Mouse (Mus musculus) heart, embryonic 13.5 days (tissue): ENCODE measurements around the gene Setd7. TPM values are rescaled to one million over a fixed set of nuclear protein-coding genes. Genes with fewer than 3 reads are reported as not detected.
A peak's percentile ranks its signal among the peaks of the same experiment; 100 is the strongest.

Experiments used
- ATAC-seq: fragments of 200-750 bp; cut with Nextera tagmentation; 2 replicates; pipeline ENCODE4 v1.8.0; 2017; ENCODE audit warnings: moderate TSS enrichment; ENCODE audit not compliant: insufficient number of reproducible peaks, low FRiP score, low TSS enrichment; ENCODE audit errors: extremely low read depth
- H3K27ac ChIP-seq: fragments of 300-500 bp; sonication (generic); replicated peaks from 2 replicates; pipeline ENCODE4 v1.5.1; 2015; ENCODE audit warnings: moderate library complexity, mild to moderate bottlenecking, inconsistent platforms
- H3K27me3 ChIP-seq: fragments of 300-500 bp; sonication (generic); replicated peaks from 2 replicates; pipeline ENCODE4 v1.6.1; 2015; ENCODE audit warnings: mild to moderate bottlenecking, inconsistent platforms
- H3K36me3 ChIP-seq: fragments of 300-500 bp; sonication (generic); 2 replicates; pipeline ENCODE4 v1.6.1; 2015; ENCODE audit warnings: mild to moderate bottlenecking, inconsistent platforms
- H3K4me1 ChIP-seq: fragments of 300-500 bp; sonication (generic); 2 replicates; pipeline ENCODE4 v1.6.1; 2015; ENCODE audit warnings: inconsistent platforms
- H3K4me2 ChIP-seq: fragments of 300-500 bp; sonication (generic); 2 replicates; pipeline ENCODE4 v1.6.1; 2015; ENCODE audit warnings: inconsistent platforms, mild to moderate bottlenecking, moderate library complexity
- H3K4me3 ChIP-seq: fragments of 300-500 bp; sonication (generic); 2 replicates; pipeline ENCODE4 v1.5.1; 2015; ENCODE audit warnings: moderate library complexity, mild to moderate bottlenecking, inconsistent platforms
- H3K9ac ChIP-seq: fragments of 300-500 bp; sonication (generic); 2 replicates; pipeline ENCODE4 v1.6.1; 2015; ENCODE audit warnings: inconsistent platforms, mild to moderate bottlenecking, moderate library complexity
- H3K9me3 ChIP-seq: fragments of 300-500 bp; sonication (generic); 2 replicates; pipeline ENCODE4 v1.6.1; 2016; ENCODE audit warnings: inconsistent platforms
- WGBS: fragments of 180-500 bp; shearing (Covaris S2); methylation state at CpG from one replicate; pipeline ENCODE4 v1.1.7; 2015; ENCODE audit warnings: mixed read lengths; 5-methylcytosine and 5-hydroxymethylcytosine counted together
- polyA plus RNA-seq: library from polyadenylated mRNA; unstranded; fragments of >200 nt; fragmentation: Nextera tagmentation; extraction: Ambion mirVana; gene quantifications from 2 replicates; pipeline ENCODE4 v1.2.1, GENCODE M21; 2015

The Setd7 gene
- polyA plus RNA-seq, 1 experiment from 2014 or later, result 3.8 TPM

- no peak overlapping the region for H3K9ac ChIP-seq
- WGBS, result 81% methylated on average over 5 of the region's 5 CpGs
- H3K4me2 ChIP-seq, result no peak overlapping the region
- no peak overlapping the region for H3K27ac ChIP-seq
- H3K4me3 ChIP-seq, result no peak overlapping the region
- no peaks in the 10 kb centered on the region for H3K4me1 ChIP-seq
- no peaks in the 10 kb centered on the region for H3K9me3 ChIP-seq
- peaks cover 96% of the 10 kb centered on the region for H3K36me3 ChIP-seq
- no peak for ATAC-seq
- no peaks in the 10 kb centered on the region for H3K27me3 ChIP-seq
Observed at GRCm38 (mm10) chr3:51533573-51533972, 27.1 kb downstream of the Setd7 start.

- 81% methylated on average over 5 of the region's 5 CpGs for WGBS
- H3K4me3 ChIP-seq, result no peak overlapping the region
- no peaks in the 10 kb centered on the region for H3K9me3 ChIP-seq
- no peaks in the 10 kb centered on the region for H3K27me3 ChIP-seq
- ATAC-seq, result no peak
- peaks cover 95% of the 10 kb centered on the region for H3K36me3 ChIP-seq
- H3K9ac ChIP-seq, result no peak overlapping the region
- H3K27ac ChIP-seq, result peak overlapping the region; percentile 17
- no peak overlapping the region for H3K4me2 ChIP-seq
- H3K4me1 ChIP-seq, result no peaks in the 10 kb centered on the region
Observed at GRCm38 (mm10) chr3:51532282-51532620, 28.4 kb downstream of the Setd7 start.

DNA sequence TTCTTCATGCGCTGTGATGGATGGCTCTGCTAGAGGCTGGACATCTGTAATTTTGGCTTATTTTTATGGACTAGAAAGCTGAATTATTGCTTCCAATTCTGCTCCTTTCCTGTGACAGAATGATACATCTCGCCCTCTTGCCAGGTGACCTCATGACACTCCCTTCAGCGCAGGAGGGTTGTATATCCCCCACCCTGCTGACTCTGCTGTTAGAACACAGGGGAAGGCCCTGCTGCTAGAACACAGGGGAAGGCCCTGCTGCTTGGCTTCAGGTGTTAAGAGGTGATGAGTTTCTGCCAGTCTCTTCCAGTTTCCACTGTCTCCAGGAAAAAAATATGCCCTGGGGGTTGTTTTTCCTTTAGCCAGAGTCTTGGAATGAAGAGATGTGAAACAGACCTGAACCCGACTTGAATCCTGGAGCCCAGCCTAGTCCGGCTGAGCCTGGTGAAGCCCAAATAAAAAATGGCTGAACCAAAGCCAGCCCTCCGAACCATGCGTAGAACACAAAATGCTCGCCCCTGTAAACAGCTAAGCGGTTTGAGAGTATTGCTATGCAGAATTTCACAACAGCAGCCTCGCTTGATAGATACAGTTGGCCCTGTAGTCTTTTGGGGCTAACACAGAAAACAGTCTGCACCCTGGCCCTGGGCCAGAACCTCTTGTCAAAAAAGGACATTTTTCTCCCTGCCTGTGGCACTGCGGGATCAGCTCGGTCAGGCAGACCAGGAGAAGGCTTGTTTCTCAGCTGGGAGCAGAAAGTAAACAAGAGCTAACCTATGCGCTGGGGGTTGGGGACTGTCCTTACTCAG lies 29.0 kb downstream of the Setd7 start:
- H3K36me3 ChIP-seq, result peaks cover 96% of the 10 kb centered on the region
- H3K27ac ChIP-seq, result peak overlapping the region; percentile 17; the same call in 1 of the 2 replicates
- WGBS, result 77% methylated on average over 13 of the region's 13 CpGs

DNA sequence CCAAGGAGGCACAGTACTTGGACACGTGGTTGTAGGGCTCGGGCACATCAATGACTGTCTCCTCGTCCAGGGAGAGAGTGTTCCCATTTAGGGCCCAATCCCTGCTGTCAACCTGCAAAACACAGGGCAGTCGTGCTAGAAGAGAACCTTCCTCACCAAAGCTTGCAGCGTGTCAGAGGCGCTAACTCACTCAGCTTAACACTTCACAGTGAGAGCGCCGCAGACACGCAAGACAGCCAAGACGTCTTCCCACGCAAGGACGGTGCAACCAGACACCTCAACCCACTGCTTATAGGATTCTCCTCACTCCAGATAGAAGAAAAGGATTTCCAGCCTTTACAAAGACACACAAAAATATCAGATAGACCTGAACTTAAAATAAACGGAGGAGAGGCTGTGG lies 33.8 kb downstream of the Setd7 start:
- no peaks in the 10 kb centered on the region for H3K9me3 ChIP-seq
- no peak overlapping the region for H3K9ac ChIP-seq
- 86% methylated on average over 13 of the region's 13 CpGs for WGBS
- peaks cover 98% of the 10 kb centered on the region for H3K36me3 ChIP-seq
- H3K27me3 ChIP-seq, result no peaks in the 10 kb centered on the region
- ATAC-seq, result no peak
- no peak overlapping the region for H3K27ac ChIP-seq
- H3K4me1 ChIP-seq, result no peaks in the 10 kb centered on the region
- no peak overlapping the region for H3K4me2 ChIP-seq
- H3K4me3 ChIP-seq, result no peak overlapping the region

More for the DNA sequence above, 29.0 kb downstream of the Setd7 start:
- no peak for ATAC-seq
- Histone ChIP-seq H3K9me3 (no peaks in the 10 kb centered on the region), H3K4me3 (no peak overlapping the region), H3K4me1 (no peaks in the 10 kb centered on the region), H3K9ac (no peak overlapping the region), H3K27me3 (no peaks in the 10 kb centered on the region), H3K4me2 (no peak overlapping the region)

GRCm38 (mm10) chr3:51525186-51525785 lies 35.4 kb downstream of the Setd7 start:
- Histone ChIP-seq H3K36me3 (peaks cover 98% of the 10 kb centered on the region), H3K27me3 (no peaks in the 10 kb centered on the region), H3K9me3 (no peaks in the 10 kb centered on the region), H3K4me2 (no peak overlapping the region), H3K4me1 (no peaks in the 10 kb centered on the region), H3K9ac (no peak overlapping the region), H3K4me3 (no peak overlapping the region), H3K27ac (no peak overlapping the region)
- WGBS, result 81% methylated on average over 16 of the region's 16 CpGs
- ATAC-seq, result no peak

- 83% methylated on average over 14 of the region's 14 CpGs for whole genome bisulfite sequencing
- ATAC-seq, result no peak
- Histone ChIP-seq H3K4me3 (no peak overlapping the region), H3K36me3 (peaks cover 86% of the 10 kb centered on the region), H3K4me1 (no peaks in the 10 kb centered on the region), H3K4me2 (no peak overlapping the region), H3K27ac (no peak overlapping the region), H3K27me3 (no peaks in the 10 kb centered on the region), H3K9me3 (no peaks in the 10 kb centered on the region), H3K9ac (no peak overlapping the region)
Observed at GRCm38 (mm10) chr3:51521262-51521661, 39.4 kb downstream of the Setd7 start.

- ATAC-seq, result no peak
- 71% methylated on average over 8 of the region's 8 CpGs for WGBS
- no peak overlapping the region for H3K9ac ChIP-seq
- no peaks in the 10 kb centered on the region for H3K4me1 ChIP-seq
- H3K36me3 ChIP-seq, result peaks cover 70% of the 10 kb centered on the region
- H3K27ac ChIP-seq, result no peak overlapping the region
- H3K4me2 ChIP-seq, result 0 out of 2 replicates have a peak overlapping the region, but pooled peaks have one; percentile 2
- H3K27me3 ChIP-seq, result no peaks in the 10 kb centered on the region
- H3K4me3 ChIP-seq, result no peak overlapping the region
- no peaks in the 10 kb centered on the region for H3K9me3 ChIP-seq
Observed at GRCm38 (mm10) chr3:51518763-51519121, 41.9 kb downstream of the Setd7 start.

DNA sequence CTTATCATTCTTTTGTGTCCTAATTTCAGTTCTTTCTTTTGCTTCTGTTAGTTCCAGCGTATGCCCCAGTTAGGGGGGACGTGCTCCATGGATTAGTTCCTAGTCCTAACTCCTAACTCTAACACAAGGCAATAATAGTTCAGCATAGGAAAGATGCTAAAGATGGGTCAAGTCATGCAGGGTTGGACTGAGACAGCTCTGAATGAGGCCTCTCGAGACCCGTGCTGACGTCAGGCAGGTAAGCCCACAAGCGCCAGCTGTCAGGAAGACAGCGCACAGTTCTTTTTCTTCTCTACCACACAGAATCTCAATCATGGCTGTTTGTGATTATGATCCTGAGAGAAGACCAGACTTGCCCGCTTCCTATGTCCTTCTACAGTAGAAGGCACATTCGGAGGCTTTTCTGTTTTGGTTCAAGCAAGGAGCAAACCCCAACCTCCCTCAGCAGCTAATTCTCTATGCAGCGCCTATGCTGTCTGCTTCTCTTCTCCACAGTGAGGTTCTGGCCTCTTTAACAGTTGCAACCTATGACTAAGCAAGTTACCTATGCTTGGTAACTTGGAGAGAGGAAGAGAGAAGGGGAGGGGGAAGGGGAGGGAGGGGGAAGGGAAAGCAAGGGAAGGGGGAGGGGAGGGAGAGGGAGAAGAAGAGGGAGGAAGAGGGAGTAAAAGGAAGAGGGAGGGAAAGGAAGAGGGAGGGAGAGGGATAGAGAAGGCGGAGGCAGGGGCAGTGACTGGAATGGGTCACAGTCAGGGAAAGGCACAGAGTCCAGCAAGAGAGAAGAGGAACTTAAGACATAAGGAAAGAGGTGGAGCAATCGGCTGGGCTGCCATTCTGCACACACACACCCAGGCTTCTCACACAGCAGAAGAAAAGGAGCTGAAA lies 42.6 kb downstream of the Setd7 start:
- WGBS, result 75% methylated on average over 12 of the region's 12 CpGs

GRCm38 (mm10) chr3:51517467-51517866 lies 43.2 kb downstream of the Setd7 start:
- H3K27ac ChIP-seq, result no peak overlapping the region
- H3K4me2 ChIP-seq, result no peak overlapping the region
- H3K9ac ChIP-seq, result no peak overlapping the region
- H3K36me3 ChIP-seq, result peaks cover 57% of the 10 kb centered on the region
- H3K27me3 ChIP-seq, result no peaks in the 10 kb centered on the region
- no peak for ATAC-seq
- no peaks in the 10 kb centered on the region for H3K9me3 ChIP-seq
- H3K4me3 ChIP-seq, result no peak overlapping the region
- H3K4me1 ChIP-seq, result no peaks in the 10 kb centered on the region
- WGBS, result 83% methylated on average over 4 of the region's 4 CpGs

More for the DNA sequence above, 42.6 kb downstream of the Setd7 start:
- H3K27ac ChIP-seq, result no peak overlapping the region
- H3K9me3 ChIP-seq, result no peaks in the 10 kb centered on the region
- H3K4me3 ChIP-seq, result no peak overlapping the region
- H3K27me3 ChIP-seq, result no peaks in the 10 kb centered on the region
- ATAC-seq, result no peak
- no peaks in the 10 kb centered on the region for H3K4me1 ChIP-seq
- 0 out of 2 replicates have a peak overlapping the region, but pooled peaks have one; percentile 2 for H3K4me2 ChIP-seq
- H3K36me3 ChIP-seq, result peaks cover 64% of the 10 kb centered on the region
- H3K9ac ChIP-seq, result no peak overlapping the region

DNA sequence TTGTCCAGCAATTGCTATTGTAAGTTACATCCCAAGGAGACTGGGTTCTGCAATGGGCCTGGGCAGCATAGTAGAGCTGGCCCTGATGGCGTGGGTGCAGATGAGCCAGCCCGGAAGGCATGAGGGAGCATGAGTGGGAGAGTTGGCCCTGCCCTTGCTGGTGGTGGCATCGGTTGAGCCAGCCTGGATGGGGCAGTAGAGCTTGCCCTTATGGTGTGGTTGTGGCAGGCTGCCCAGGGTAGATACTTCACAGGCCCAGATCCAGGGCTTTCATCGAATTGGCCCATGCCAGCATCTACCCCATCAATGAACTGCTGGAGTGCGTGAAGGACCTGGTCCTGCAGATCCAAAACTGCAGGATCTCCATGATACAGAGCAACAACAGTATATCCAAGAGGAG lies 48.7 kb downstream of the Setd7 start:
- Histone ChIP-seq H3K27me3 (no peaks in the 10 kb centered on the region), H3K27ac (no peak overlapping the region), H3K9ac (no peak overlapping the region), H3K4me1 (0 out of 2 replicates have a peak, but pooled peaks cover 4% of the 10 kb centered on the region), H3K4me2 (no peak overlapping the region), H3K36me3 (peaks cover 11% of the 10 kb centered on the region), H3K9me3 (no peaks in the 10 kb centered on the region), H3K4me3 (no peak overlapping the region)
- WGBS, result 84% methylated on average over 5 of the region's 5 CpGs
- ATAC-seq, result no peak

DNA sequence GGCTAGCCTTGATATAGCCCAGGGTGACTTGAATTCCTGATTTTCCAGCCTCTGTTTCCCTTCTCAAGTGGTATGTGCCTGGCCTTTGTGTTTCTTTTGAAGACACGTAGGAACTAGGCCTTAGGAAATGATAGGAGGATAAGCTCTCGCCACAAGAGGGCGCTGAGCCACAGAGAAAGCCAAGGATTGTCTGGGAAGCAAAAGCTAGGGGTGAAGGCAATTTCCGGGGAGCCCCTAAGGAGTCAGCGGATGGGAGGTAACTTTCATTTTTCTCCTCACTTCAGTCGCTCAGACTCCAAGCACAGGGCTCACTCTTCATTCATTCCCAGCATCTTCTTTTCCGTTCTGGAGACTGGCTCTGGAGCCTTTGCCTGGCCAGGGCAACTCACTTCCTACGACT lies 49.8 kb downstream of the Setd7 start:
- peak overlapping the region; percentile 44; the same call in 1 of the 2 replicates for H3K9ac ChIP-seq
- H3K36me3 ChIP-seq, result peaks cover 7% of the 10 kb centered on the region
- H3K27ac ChIP-seq, result no peak overlapping the region
- H3K27me3 ChIP-seq, result no peaks in the 10 kb centered on the region
- peaks cover 4% of the 10 kb centered on the region; the same call in 1 of the 2 replicates for H3K4me1 ChIP-seq
- WGBS, result 29% methylated on average over 8 of the region's 8 CpGs
- 0 out of 2 replicates have a peak overlapping the region, but pooled peaks have one; percentile 18 for H3K4me3 ChIP-seq
- ATAC-seq, result no peak
- H3K9me3 ChIP-seq, result no peaks in the 10 kb centered on the region
- H3K4me2 ChIP-seq, result peak overlapping the region; percentile 55
